Mouse (Mus musculus) hindbrain, postnatal 0 days (tissue): ENCODE measurements around the gene Ror2. TPM values are rescaled to one million over a fixed set of nuclear protein-coding genes. Genes with fewer than 3 reads are reported as not detected.

Experiments
- ATAC-seq: fragments of 200-750 bp; cut with Nextera tagmentation; 2 replicates; pipeline ENCODE4 v1.8.0; 2017; ENCODE audit warnings: mild to moderate bottlenecking, moderate TSS enrichment, moderate library complexity
- DNase-seq: peaks from one replicate; pipeline ENCODE4 v3.0.0-alpha.2; 2015; ENCODE audit warnings: low spot score
- H3K27ac ChIP-seq: fragments of 300-500 bp; sonication (generic); 2 replicates; pipeline ENCODE4 v1.5.1; 2014; ENCODE audit warnings: mild to moderate bottlenecking
- H3K27me3 ChIP-seq: fragments of 300-500 bp; sonication (generic); 2 replicates; pipeline ENCODE4 v1.6.1; 2014; ENCODE audit warnings: low read length, mixed read lengths; ENCODE audit not compliant: insufficient read depth
- H3K36me3 ChIP-seq: fragments of 300-500 bp; sonication (generic); 2 replicates; pipeline ENCODE4 v1.6.1; 2014; ENCODE audit warnings: low read length, mixed read lengths; ENCODE audit not compliant: insufficient read depth
- H3K4me1 ChIP-seq: fragments of 300-500 bp; sonication (generic); 2 replicates; pipeline ENCODE4 v1.6.1; 2014; ENCODE audit warnings: antibody characterized with exemption, low read length, mixed read lengths; ENCODE audit not compliant: insufficient read depth
- H3K4me2 ChIP-seq: fragments of 300-500 bp; sonication (generic); 2 replicates; pipeline ENCODE4 v1.6.1; 2014; ENCODE audit warnings: low read depth, mild to moderate bottlenecking, low read length, moderate library complexity, mixed read lengths
- H3K4me3 ChIP-seq: fragments of 300-500 bp; sonication (generic); 2 replicates; pipeline ENCODE4 v1.5.1; 2014; ENCODE audit warnings: low read length
- H3K9ac ChIP-seq: fragments of 300-500 bp; sonication (generic); replicated peaks from 2 replicates; pipeline ENCODE4 v1.6.1; 2014; ENCODE audit warnings: mild to moderate bottlenecking, low read length, moderate library complexity, mixed read lengths
- H3K9me3 ChIP-seq: fragments of 300-500 bp; sonication (generic); 2 replicates; pipeline ENCODE4 v1.6.1; 2016; ENCODE audit warnings: low read length, mixed read lengths
- CTCF ChIP-seq: IDR thresholded peaks from 2 replicates; pipeline ENCODE4 v1.5.1; 2016; ENCODE audit warnings: antibody characterized with exemption, control low read depth, low read depth
- WGBS: fragments of 180-500 bp; shearing (Covaris S2); extraction: QIAGEN DNeasy Blood & Tissue Kit; methylation state at CpG from one replicate; pipeline ENCODE4 v1.1.7; 2014; 5-methylcytosine and 5-hydroxymethylcytosine counted together
- polyA plus RNA-seq: library from polyadenylated mRNA; unstranded; fragments of >200 nt; fragmentation: Nextera tagmentation; extraction: Ambion mirVana; gene quantifications from 2 replicates; pipeline ENCODE4 v1.2.1, GENCODE M21; 2015
- total RNA-seq: library from RNA; depleted of rRNA; stranded (reverse); fragments of >200 nt; gene quantifications from 2 replicates; pipeline ENCODE4 v1.2.3, GENCODE M21; 2014

Ror2 gene
- total and polyA plus RNA-seq, 2 experiments from 2014 or later: 2.5 to 7.5 TPM

DNA sequence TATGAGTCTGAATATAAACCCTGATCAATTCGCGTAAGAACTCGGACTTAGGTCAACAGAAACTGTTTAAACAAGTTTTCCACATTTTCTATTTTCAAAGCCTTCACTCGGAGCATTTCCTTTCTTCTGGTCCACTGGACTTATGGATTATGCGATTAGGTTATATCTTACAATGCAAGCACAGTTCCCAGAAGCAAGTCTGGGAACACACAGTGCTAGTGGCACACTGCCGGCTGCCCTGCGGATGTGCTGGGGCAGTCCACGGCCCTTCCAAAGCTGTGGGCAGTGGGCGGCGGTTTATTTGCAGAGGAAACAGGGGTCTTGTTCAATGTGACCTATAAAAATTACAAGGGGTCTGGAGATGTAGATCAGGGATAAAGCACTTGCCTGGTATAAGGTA, 97.0 kb downstream of the Ror2 start:
- 88% methylated on average over 10 of the region's 10 CpGs for WGBS
- no peak for TF ChIP-seq CTCF
- no peak overlapping the region for H3K4me2 ChIP-seq

DNA sequence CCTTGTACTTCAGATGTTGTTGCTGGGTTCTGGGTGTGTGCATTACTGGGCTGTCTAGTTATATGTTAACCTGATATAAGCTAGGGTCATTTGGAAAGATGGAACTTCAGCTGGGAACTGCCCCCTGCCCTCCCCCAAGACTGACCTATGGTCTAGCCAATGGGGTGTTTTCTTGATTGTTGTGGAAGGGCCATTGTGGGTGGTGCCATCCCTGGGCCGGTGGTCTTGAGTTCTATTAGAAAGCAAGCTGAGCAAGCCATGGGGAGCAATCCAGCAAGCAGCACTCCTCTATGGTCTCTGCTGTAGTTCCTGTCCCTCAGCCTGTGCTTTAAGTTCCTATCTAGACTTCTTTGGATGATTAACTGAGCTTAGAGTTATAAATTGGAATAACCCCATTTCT, 101.1 kb downstream of the Ror2 start:
- no peak for DNase-seq
- Histone ChIP-seq H3K27me3 (no peaks in the 10 kb centered on the region), H3K9ac (no peak overlapping the region), H3K4me3 (no peak overlapping the region), H3K9me3 (no peaks in the 10 kb centered on the region), H3K4me1 (no peaks in the 10 kb centered on the region), H3K27ac (no peak overlapping the region), H3K36me3 (no peaks in the 10 kb centered on the region), H3K4me2 (no peak overlapping the region)
- TF ChIP-seq CTCF: no peak
- 94% methylated on average over 1 of the region's 1 CpGs for WGBS
- no peak for ATAC-seq

More for the DNA sequence above, 97.0 kb downstream of the Ror2 start:
- Histone ChIP-seq H3K36me3 (no peaks in the 10 kb centered on the region), H3K27me3 (no peaks in the 10 kb centered on the region), H3K9ac (no peak overlapping the region), H3K4me1 (no peaks in the 10 kb centered on the region), H3K27ac (no peak overlapping the region), H3K9me3 (no peaks in the 10 kb centered on the region), H3K4me3 (no peak overlapping the region)
- DNase-seq (no peak), ATAC-seq (no peak)

DNA sequence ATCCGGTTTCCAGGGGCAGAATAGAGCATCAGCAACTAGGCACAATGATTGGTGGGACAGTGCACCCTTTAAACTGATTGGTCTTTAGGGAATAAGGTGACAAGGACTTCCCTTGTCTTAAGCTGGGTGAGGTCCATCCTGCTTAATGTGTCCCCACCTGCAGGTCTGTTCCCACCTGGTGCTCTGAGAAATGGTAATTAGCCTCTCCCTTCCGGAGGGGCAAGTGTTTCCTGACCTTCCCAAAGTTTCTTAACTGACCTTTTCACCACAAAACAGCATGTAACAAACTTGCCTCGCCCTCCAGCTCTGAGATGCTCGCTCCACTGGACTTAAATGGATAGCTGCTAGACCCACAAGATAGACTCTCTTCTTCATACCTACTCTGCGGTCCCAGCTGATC, 101.8 kb downstream of the Ror2 start:
- H3K9me3 ChIP-seq: no peaks in the 10 kb centered on the region
- DNase-seq (no peak), ATAC-seq (no peak)
- H3K9ac ChIP-seq: no peak overlapping the region
- H3K4me1 ChIP-seq: peaks cover under 1% of the 10 kb centered on the region; the same call in 1 of the 2 replicates
- H3K27ac ChIP-seq: no peak overlapping the region
- no peaks in the 10 kb centered on the region for H3K36me3 ChIP-seq
- no peak overlapping the region for H3K4me3 ChIP-seq
- no peak overlapping the region for H3K4me2 ChIP-seq
- no peak for TF ChIP-seq CTCF
- no peaks in the 10 kb centered on the region for H3K27me3 ChIP-seq
- WGBS: 62% methylated on average over 5 of the region's 5 CpGs

DNA sequence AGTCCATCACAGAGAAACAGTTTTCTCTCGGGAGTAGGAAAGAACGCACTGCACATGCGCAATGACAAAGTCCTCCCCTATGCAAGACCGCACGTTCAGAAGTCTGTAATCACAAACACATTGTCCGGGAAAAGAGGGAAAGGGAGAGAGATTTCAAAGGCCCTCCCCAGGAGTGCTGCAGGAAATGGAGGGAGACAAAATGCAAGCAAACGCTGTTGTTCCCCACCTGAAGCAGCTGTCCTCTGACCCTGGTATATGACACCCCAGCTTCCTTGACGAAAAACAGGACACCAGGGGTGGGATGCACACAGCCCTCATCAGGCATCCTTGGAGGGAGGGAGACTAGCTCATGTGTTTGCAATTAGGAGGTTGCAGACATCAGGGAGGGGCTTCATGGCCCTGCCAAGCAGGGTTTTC, 102.8 kb downstream of the Ror2 start:
- Histone ChIP-seq H3K36me3 (no peaks in the 10 kb centered on the region), H3K27ac (no peak overlapping the region), H3K4me2 (no peak overlapping the region), H3K27me3 (no peaks in the 10 kb centered on the region), H3K4me3 (no peak overlapping the region), H3K4me1 (peaks cover 10% of the 10 kb centered on the region; the same call in 1 of the 2 replicates), H3K9me3 (no peaks in the 10 kb centered on the region), H3K9ac (no peak overlapping the region)
- WGBS: 61% methylated on average over 8 of the region's 8 CpGs
- ATAC-seq (no peak), DNase-seq (no peak)
- no peak for TF ChIP-seq CTCF

DNA sequence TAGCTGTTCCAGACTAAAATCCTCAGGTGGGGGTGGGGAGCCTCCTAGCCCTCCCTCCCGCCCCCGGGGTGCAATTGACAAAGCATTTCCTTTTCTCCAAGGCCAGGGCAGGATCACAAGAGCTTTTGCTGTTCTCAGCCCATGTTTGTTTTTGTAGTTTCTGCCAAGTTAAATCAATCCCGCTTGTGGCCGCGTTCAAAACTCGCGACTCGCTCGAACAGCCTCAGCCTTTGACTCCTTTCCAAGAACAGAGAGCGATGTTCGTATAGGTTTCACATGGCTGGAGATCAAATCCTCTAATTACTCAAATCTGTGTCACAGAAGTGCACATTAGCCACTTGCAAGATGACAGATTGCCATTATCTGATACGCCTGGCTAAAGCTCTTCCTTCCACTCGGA, 107.3 kb downstream of the Ror2 start:
- Histone ChIP-seq H3K4me1 (peaks cover 15% of the 10 kb centered on the region; the same call in 1 of the 2 replicates), H3K4me2 (peak overlapping the region; percentile 43), H3K9ac (no peak overlapping the region), H3K27ac (peak overlapping the region; percentile 64; the same call in 1 of the 2 replicates), H3K27me3 (no peaks in the 10 kb centered on the region), H3K4me3 (no peak overlapping the region), H3K36me3 (no peaks in the 10 kb centered on the region), H3K9me3 (no peaks in the 10 kb centered on the region)
- 5% methylated on average over 13 of the region's 13 CpGs for WGBS
- ATAC-seq: peak; percentile 28
- no peak for TF ChIP-seq CTCF
- peak; percentile 71 for DNase-seq

DNA sequence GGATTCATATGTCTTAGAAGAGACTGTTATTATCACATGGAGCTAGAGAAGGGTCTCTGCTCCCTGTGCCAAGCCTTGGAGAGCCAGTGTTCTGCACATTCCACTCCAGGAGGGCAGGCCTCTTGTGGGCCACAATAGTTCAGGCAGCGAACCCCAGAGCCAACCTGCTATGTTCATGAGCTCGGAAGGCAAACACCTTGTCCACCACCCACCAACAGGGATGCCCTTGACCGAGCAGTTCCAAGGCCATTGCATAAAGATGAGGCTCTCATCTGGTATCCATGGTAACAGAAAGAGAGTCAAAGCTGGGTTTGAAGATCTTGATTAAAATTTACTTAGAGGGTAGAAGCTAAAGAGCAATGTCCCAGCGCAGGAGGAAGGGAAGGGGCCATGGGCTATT, 107.8 kb downstream of the Ror2 start:
- H3K4me1 ChIP-seq: peaks cover 15% of the 10 kb centered on the region; the same call in 1 of the 2 replicates
- H3K27me3 ChIP-seq: no peaks in the 10 kb centered on the region
- peak; percentile 40 for DNase-seq
- H3K4me2 ChIP-seq: peak overlapping the region; percentile 43
- no peaks in the 10 kb centered on the region for H3K9me3 ChIP-seq
- ATAC-seq: peak; percentile 62
- 17% methylated on average over 4 of the region's 4 CpGs for WGBS
- no peak overlapping the region for H3K9ac ChIP-seq
- H3K27ac ChIP-seq: peak overlapping the region; percentile 64; the same call in 1 of the 2 replicates
- H3K36me3 ChIP-seq: no peaks in the 10 kb centered on the region
- no peak overlapping the region for H3K4me3 ChIP-seq
- no peak for TF ChIP-seq CTCF

DNA sequence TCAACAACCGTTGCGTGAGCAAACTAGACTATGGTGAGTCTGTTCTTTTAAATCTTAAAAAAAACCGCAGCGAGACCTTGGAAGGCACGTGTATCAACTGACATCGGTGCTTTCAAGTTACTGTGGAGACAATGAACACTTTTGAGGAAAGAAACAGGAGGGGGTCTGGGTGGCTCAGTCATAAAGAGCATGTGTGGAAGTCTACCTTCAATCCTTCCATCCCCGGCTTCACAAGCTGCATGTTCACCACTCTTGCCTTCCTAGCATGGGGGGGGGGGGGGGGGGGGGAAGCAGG, 108.6 kb downstream of the Ror2 start:
- no peak overlapping the region for H3K9ac ChIP-seq
- peaks cover 15% of the 10 kb centered on the region; the same call in 1 of the 2 replicates for H3K4me1 ChIP-seq
- 42% methylated on average over 7 of the region's 7 CpGs for WGBS
- no peak for TF ChIP-seq CTCF
- ATAC-seq (no peak), DNase-seq (no peak)
- H3K4me2 ChIP-seq: no peak overlapping the region
- H3K27ac ChIP-seq: no peak overlapping the region
- H3K9me3 ChIP-seq: no peaks in the 10 kb centered on the region
- H3K36me3 ChIP-seq: no peaks in the 10 kb centered on the region
- H3K4me3 ChIP-seq: no peak overlapping the region
- no peaks in the 10 kb centered on the region for H3K27me3 ChIP-seq
